Mouse (Mus musculus): ENCODE data around the gene Wdr47.
"Not testable (repeated sequence)": the region's sequence is repeated elsewhere in the genome, so short reads cannot be mapped to it uniquely, and the experiment has no call there.

The Wdr47 gene

DNA sequence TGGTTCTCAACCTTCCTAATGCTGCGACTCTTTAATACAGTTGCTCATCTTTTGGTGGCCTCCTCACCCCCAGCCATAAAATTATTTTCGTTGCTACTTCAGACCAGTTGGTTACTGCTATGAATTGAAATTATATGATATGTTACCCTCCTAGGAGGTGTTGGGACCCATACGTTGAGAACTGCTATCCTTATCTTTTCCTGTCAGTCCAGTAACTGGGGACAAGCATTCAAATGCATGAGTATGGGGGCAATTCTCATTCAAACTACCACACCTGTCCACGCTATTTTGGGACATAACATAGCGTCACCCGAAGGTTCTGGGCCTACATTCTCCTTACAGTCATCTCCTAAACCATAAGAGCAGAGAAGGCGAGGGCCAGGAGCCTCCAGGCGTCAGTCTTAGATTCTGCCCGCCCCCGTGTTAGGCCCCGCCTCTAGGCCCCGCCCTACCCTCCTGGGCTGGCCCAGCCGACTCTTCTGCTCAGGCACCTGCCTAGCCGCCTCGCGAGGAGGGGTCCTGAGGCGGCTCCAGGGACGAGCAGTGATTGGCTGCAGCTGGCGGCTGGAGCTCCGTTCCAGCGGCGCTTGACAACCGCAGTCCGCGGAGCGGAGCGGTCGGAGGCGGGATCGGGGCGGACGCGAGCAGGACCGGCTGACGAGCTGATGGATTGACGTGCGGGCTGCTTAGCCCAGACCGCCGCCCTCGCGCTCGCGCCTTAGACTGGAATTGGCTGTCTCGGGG lies at the start of gene Wdr47:
Wdr47 (plus strand) TSS at position 494 of the 744 bp plus-strand sequence.
- DNase-seq (ENCODE audit: low spot score in 2 of 2): peak; percentile 96 to 97

DNA sequence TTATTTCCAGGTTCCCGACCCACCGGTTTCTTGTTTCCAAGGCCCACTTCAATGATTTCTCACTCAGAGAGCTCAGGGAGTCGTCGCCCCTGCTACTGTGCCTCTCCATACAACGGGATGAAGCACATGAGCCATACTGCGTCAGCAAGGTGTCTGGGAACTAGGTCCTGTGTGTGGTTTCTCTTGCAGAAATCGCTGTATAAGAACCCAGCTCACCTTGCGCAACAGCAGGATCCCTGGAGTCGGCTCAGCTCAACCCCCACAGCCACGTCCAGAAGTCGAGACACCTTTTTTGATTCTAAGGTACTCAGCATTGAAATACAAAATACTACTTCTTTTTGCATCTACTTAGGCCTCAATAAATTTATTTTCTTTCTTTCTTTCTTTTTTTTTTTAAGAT lies 48.8 kb upstream of the Wdr47 start:
- DNase-seq (ENCODE audit: low spot score in 2 of 2): no peak

DNA sequence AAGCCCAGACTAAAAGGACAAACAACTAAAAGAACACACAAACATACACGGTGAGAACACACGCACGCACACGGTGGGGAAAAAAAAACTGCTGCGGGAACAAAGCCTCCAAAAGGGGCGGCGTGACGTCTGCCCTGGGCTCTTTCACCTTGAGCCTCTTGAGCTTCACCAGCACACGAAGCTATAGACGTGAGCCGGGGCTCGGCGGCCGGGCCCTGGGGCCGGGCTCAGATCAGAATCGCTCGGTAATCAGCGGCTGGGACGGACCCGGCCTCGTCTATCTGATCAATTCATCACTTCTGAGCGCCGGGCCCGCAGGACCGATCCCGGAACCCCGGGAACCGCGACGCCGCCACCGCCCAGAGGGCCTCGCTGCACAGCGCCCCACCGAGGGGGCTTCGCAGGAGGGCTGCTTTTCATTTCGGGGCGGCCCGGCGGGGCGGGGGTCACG lies 36.9 kb upstream of the Wdr47 start:
- DNase-seq (ENCODE audit: low spot score in 2 of 2): peak in 1 of 2 experiments; percentile 14

DNA sequence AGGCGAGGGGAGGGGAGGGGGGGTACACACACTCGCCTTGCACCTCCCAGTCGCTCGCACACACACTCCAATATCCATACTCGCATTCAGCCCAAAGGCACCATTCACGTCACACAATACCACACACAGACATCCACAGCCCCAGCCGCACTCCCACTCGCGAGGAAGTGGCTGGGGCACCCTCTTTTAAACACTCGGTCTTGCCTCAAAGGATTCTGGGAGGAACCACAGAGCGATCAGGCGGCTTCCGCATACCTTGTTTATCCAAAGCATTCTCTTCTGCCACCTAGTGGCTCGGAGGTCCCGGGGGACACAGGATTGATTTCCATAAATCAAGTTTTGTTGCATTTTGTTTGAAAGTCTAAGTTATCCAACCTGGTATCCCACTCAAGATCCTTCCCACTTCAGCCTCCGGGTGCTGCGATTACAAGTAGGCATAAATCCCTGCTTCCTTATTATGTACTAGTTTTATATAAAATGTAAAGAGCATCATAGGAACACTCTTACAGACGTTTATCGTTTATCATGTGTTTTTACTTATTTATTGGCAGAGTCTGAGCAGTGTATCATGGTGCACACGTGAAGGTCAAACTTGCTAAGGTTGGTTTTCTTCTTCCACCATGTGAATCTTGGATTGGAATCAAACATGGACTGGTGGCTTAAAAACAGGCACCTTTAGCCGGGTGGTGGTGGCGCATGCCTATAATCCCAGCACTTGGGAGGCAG lies 36.3 kb upstream of the Wdr47 start:
- DNase-seq (ENCODE audit: low spot score in 2 of 2): peak; percentile 91

DNA sequence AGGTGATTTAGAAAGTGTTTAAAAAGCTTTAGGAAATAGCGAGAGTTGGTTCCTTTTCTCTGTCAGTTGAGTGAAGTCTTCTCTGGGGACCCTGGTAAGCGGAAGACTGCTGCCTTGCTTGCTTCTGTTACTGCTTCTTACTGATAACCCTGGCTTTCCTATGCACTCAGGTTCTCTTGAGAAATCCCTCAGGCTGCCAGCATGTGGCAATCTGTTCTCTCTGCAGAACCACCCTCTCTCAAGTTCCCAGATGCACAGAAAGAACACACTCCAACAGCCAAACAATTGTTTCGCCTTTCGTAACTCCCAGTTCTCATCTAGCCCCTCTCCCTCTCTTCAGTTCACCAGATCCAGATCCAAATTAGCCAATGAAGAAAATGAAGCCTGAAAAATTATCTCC lies 33.2 kb upstream of the Wdr47 start:
- no peak for DNase-seq (ENCODE audit: low spot score in 2 of 2)

DNA sequence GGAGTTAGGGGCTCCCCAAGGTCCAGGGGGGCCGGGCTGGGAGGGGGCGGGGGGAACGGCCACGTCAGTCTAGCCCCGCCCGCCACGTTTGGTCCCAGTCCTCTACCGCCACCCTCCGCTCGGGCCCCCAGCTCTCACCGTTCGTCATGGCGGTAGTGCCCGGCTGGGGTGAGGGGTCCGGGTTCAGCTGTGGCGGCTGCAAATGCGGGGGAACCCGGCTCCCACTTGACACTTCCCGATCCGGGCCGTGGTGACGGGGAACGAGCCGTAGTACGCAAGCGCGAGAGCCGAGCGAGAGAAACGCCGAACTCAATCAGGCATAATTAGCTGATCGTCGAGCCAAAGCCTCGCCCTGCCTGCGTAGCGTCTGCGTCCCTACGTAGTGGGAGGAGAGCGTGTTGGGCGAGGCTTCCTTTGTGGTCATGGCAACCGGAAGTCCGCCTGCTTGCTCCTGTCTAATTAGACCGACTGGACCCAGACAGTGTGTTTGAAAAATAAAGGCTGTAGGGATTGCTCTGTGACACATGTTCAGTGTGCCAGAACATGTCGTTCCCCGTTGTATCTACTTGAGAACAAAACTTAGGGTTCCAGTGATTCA lies 28.8 kb upstream of the Wdr47 start, which contains the start of gene Tmem167b:
Tmem167b (minus strand) TSS at position 334 of the 598 bp plus-strand sequence.
- DNase-seq (ENCODE audit: low spot score in 2 of 2): peak; percentile 95 to 97

DNA sequence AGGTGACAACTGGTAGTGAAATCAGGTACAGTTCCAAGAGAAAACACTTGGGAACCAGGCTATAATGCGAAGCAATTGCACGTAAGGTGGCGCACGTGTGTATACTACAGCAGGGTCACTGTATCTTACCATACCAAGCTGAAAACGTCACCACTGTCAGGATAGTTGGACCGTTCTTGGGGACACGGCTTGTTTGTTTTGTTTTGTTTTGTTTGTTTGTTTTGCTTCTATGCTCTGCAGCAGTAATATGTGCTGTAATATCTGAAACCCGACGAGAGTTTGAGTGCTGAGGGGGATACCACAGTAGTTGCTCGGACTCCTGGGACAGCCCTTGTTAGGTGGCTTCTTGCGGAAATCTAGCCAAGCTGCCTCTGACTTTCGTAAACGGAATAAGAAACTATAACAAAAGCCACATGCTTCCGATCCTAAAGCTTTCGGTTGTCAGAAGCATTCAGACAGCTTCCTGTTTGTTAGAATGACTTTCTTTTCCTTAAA lies 28.3 kb upstream of the Wdr47 start:
- no peak for DNase-seq (ENCODE audit: low spot score in 2 of 2)

DNA sequence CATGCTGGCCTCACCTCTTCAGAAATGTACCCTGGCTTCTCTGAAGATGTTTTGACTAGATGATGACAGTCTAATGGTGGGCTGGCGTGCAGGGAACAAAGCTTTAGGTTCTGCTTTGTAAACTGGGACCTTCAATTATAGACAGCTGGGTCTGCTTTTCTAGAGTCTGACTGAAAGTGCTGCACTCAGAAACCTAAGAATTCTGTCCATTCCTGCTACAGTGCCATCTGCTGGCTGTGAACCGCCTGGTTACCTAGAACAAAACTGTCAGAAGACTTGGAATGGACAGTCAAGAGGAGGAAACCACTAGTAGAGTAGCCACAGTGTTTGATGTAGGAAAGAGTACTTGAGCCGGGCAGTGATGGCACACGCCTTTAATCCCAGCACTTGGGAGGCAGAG lies 27.8 kb upstream of the Wdr47 start:
- peak; percentile 62 to 70 for DNase-seq (ENCODE audit: low spot score in 2 of 2)

DNA sequence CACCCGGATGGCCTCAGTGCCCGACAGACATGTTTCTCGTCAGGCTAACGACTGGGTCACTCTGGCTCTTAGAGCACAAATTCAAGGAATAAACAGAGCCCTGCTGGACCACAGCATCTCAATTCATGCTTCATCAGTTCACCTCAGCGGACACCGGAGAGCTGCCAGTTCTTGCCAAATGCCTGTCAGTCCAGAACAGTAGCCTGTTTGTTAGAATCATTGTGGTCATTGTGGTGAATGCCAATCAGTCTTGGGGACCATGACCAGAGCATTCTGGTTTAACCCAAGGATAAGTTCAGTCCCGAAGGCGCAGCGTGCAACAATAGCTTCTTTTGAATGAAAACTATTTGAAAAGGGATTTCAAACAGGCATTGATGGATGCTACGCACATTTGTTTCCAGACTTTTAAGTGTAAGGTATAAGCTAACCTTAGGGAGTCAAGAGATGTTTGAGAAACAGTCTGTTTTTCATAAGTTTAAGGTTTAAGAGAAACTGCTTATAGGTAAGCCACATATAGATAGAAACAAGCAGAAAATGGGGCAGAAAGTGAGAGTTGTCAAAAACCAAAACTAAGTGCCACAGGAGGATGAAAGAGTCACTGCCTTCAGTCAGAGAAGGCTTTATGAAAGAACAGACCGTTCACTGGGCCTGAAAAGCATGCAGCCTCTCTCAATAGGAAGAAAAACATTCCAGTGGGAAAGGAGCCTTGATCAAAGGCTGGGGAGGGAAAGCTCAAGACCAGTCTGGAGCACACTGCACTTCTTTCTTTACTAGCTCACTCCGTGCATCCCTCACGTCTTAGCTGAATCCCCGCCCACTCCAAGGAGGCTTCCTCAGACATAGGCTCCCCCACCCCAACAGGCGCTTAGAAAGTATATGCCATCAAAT lies 22.8 kb upstream of the Wdr47 start:
- DNase-seq (ENCODE audit: low spot score in 2 of 2): peak in 1 of 2 experiments; percentile 34

DNA sequence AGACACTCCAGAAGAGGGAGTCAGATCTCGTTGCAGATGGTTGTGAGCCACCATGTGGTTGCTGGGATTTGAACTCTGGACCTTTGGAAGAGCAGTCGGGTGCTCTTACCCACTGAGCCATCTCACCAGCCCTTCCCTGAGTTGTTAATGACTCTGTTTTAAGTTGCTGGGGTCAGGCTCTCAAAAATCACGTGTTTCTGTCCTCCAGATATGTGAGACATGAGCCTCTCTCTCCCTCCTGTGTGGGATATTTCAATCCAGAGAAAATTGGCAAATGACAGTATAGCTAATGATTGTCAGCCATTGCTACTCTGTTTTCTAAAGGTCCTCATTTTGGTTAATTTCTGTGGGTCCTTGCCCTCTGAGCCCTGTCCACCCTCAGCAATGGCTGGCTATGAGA lies 21.4 kb upstream of the Wdr47 start:
- not testable (repeated sequence) for DNase-seq (ENCODE audit: low spot score in 2 of 2)

DNA sequence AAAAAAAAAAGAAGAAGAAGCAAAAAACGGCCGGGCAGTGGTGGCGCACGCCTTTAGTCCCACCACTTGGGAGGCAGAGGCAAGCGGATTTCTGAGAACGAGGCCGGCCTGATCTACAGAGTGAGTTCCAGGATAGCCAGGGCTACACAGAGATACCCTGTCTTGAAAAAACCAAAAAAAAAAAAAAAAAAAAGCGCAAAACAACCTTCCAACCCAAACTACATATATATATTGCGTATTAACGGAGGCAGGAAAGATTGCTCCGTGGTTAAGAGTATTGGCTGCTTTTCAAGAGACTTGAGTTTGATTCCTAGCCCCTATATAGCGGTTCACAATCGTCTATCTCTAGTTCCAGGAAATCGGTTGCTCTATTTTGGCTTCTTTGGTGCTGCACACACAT lies 20.3 kb upstream of the Wdr47 start:
- DNase-seq (ENCODE audit: low spot score in 2 of 2): no peak

DNA sequence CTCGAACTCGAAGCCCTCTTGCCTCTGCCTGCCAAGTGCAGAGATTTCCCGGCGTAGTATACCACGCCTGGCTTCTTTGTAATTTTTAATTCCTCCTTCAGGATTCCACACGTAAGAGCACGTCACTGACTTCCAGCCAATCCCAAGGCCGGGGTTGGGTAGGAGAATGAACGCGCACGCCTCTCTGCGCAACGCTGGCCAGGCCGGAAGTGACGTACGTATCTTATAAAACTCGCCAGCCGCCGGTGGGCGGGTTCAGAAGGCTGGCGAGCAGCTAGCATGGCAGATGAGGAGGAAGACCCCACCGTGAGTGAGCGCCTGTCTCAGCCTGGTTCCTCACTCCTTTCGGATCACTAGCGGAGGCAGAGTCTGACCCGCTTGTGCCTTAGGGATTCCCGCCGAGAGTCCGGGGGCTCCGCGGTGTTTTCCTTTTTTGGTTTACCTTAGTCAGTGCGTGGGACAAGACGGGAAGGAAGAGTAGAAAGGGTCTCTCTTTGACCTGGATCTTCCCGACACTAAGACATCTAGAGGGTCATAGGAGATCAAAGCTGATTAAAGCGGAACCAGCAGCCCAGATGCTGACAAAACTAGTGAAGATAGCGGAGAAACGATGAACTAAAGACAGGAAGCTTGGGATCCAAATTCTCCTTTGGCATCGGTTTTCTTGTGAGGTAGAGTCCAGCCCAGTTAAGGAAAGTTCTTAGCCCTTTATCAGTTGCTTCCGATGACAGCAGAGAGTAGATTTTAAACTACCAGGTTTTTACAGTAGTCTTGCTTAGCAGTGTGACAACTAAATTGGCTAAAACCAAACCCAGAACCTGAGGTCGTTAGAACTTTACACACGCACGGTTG lies 19.4 kb upstream of the Wdr47 start, which contains the start of gene Taf13:
Taf13 (plus strand) TSS at position 256 of the 852 bp plus-strand sequence.
- peak; percentile 95 to 97 for DNase-seq (ENCODE audit: low spot score in 2 of 2)

DNA sequence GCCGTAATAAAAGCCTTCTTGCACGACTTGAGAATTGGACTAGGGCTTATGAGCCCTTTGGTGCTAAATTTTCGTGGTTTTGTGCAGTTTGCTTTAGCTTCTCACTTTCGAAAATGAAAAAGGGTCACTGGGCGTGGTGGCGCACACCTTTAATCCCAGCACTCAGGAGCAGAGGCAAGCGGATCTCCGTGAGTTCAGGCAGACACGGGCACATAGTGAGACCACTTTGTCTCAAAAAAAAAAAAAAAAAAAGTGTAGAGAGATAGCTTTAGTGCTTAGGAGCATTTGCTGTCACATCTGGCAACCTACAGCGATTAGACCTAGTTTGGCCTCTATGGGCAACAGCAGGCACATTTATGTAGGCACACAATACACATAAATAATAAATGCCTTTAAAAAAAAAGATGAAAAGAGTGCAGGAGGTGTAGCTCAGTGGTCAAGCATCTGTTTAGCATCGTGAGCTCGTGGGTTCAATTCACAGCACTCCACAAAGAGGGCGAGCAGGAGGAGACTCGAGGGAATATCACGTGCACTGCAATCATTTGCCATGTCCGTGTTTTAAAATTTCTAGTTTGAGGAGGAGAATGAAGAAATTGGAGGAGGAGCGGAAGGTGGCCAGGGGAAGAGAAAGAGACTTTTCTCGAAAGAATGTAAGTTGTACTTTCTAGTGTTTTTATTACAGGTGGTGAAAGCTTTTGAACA lies 18.6 kb upstream of the Wdr47 start:
- no peak for DNase-seq (ENCODE audit: low spot score in 2 of 2)

DNA sequence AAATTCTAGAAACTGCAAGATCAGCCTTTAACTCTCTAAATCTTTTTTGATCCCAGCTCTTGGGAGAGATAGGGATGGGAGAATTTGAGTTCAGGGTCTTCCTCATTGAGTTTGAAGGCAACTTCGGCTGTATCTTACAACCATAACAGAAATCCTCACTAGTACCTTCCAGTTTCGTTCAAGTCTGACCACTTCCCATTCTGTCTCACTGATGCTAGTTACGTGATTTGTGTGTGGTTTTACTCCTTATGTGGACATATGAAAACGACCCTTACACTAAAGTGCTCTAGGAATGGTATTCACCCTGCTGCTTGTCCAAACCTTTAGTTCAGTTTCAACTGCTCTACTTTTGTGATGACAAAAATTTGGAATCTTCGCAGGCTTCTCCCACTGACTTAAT lies 17.1 kb upstream of the Wdr47 start:
- DNase-seq (ENCODE audit: low spot score in 2 of 2): no peak

DNA sequence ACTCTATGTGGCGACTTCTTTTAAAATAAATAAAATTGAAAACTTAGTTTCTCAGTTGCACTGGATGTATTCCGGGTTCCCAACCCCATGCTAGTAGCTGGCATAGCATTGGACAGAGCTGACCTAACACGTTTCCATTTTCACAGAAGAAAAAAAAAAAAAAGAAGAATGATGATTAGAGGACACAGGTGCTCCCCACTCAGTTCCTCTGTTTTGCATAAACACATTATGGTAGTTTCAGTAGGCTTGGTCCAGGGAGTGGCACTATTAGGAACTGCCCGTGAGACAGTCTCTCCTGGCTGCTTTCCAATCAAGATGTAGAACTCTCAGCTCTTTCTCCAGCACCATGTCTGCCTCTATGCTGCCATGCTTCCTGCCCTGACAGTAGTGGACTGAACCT lies 6.5 kb upstream of the Wdr47 start:
- no peak for DNase-seq (ENCODE audit: low spot score in 2 of 2)

DNA sequence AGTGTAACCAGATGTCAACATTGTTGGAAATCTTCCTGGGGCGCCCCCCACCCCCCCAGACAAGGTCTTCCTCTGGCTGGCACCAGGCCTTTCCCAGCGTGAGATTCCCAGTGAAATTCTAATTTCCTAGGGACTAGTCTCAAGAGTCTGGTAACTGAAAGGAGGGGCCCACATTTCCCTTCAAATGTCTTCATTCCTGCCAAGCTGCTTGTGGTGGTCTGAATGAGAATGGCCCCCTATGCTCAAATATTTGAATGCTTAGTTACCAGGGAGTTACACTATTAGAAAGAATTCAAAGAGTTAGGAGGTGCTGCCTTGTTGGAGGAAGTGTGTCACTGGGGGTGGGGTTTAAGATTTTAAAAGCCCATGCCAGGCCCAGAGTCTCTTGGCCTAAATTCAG lies 2.6 kb upstream of the Wdr47 start:
- DNase-seq (ENCODE audit: low spot score in 2 of 2): no peak

DNA sequence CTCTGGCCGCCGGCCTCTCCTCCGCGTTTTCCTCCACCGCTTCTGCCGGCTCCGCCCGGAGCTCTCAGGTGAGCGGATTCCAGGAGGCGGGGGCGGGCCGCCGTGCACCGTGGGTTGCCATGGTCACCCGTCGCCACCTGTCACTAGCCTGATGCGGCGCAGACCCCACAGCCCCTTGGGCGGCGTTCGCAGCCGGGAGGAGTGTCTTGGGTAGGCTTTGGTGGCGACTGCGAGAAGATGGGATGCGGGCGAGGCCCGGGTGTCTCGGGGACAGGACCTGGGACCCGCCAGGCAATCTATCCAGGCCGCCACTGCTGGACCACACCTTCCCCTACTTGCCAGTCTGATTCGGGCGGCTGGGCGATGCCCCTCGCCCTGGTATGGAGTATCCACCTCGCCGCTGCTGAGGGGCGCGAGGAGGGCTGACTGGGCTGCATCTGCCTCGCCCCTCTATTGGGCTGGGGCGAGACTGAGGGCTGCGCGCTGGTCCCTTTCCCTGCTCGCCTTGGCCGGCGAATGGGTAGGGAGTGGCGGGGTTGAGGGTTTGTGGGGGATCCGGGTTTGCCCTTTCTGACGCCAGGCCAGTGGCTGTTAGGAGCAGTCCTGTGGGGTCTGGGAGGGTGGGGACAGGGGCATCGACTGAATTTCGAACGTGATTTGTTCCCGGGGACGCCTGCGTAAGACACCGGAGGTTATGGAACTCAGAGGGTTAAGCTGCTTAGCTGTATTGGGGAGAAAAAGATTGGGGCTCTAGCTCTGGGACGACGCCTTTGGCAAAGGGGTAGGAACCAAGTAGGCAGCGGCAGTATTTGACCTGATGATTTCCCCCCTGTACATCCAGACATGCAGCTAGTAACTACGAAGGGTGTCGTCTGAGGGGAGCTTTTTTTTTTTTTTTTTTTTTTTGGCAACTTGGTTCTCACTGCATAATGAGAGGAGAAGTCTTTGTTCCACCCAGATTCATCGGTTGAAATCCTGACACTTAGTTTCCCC lies 747 bp downstream of the Wdr47 start:
- no peak for DNase-seq (ENCODE audit: low spot score in 2 of 2)

DNA sequence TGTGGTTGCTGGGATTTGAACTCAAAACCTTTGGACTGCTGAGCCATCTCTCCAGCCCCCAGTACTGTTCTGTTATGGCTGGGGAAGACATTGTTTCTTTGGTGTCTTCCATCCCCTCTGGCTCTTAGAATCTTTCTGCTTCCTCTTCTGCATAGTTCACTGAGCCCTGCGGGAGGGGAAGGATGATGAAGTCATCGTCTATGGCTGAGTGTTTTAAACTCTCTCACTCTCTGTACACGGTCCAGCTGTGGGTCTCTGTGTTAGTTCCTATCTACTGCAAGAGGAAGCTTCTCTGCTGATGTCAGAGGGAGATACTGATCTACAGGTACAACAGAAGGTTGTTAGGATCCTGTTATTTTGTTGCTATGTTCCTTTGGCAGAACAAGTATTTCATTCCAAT lies 17.8 kb downstream of the Wdr47 start:
- DNase-seq (ENCODE audit: low spot score in 2 of 2): no peak

DNA sequence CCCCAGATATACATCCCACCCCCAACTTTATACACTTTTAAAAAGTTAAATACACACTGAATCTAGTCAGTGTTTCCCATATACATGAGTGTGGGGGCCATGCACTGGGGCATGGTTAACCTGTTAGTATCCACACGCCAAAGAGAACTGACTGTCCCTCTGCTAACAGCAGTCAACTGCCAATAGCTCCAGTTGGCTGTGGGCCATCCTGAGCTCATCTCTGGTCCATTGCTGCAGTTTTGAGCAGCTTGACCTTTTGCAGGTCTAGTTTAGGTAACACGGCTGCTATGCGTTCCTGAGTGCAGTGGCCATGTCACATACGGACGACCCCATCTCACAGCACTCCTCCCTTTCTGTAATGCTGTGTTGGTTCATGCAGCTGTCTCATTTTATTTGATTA lies 43.7 kb downstream of the Wdr47 start:
- DNase-seq (ENCODE audit: low spot score in 2 of 2): no peak

Data from right cerebral cortex, postnatal 36 days (tissue).